Mouse (Mus musculus): ENCODE measurements at regions not wholly inside any gene's neighbourhood (a gene's known extent, or its start where the extent isn't known, plus 50 kb on each side); places are given as distances from the start of the nearest gene placed in this dataset.

- no peak for TF ChIP-seq CTCF (IDR thresholded peaks at IDR 0.05; ENCODE audit: borderline replicate concordance, control insufficient read depth, extremely low read depth, insufficient read depth, low read length, poor library complexity)
- no peak for TF ChIP-seq POLR2A (IDR thresholded peaks at IDR 0.05; ENCODE audit: control insufficient read depth, extremely low read depth, insufficient read depth, low read length, poor library complexity)
These were observed 364.0 kb upstream of the Ubash3b start for GRCm38 (mm10) chr9:41525534-41525933.
